Mouse (Mus musculus) ES-Bruce4 (cell line): ENCODE measurements around the gene Ppih.
A peak's percentile ranks its signal among the peaks of the same experiment; 100 is the strongest.

Source experiments
- CTCF ChIP-seq: IDR thresholded peaks from one replicate; pipeline ENCODE4 v1.8.1; 2011; ENCODE audit warnings: low read depth, low read length
- POLR2A ChIP-seq: IDR thresholded peaks from one replicate; pipeline ENCODE4 v1.8.1; 2011; ENCODE audit warnings: low read length; ENCODE audit not compliant: insufficient read depth

DNA sequence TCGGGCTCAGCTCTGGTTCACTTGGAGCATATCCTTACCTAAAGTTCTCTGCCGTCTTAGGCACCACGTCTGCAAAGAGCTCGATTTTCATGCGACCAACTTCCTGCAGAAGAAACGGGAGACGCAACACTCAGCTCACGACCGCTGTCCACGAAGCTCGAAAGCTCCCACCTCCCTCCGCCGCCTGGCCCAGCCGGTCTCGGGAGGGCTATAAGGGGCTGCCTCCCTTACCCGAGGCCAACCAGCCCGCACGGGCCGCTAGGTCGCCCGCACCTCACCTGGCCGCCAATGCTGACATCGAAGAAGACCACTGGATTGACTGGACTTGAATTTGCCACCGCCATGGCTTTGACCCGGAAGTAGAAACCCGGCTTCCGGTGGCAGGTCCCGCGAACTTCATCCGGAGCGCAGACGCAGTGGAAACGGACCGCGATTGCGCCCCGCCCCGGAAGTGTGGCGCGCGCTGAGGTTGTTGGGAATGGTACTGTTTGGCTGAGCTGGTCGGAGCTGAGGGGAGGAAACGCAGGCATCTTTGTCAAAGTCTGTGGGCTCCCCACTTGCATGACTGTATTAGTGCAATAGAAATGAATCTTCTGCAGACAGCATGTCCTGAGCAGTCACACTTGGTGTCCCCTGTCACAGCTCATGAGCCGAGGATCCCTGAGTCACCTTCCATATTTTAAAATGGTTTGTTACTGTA is at the start of gene Ppih:
- TF ChIP-seq POLR2A (peak; percentile 75), CTCF (no peak)
